Mouse (Mus musculus) heart, embryonic 16.5 days (tissue): ENCODE results near the gene Ccdc32. TPM values are rescaled to one million over a fixed set of nuclear protein-coding genes. Genes with fewer than 3 reads are reported as not detected.

Experiments
- ATAC-seq: fragments of 200-750 bp; cut with Nextera tagmentation; replicated peaks from 2 replicates; pipeline ENCODE4 v1.8.0; 2017; ENCODE audit warnings: moderate number of reproducible peaks; ENCODE audit not compliant: insufficient read depth, low FRiP score; ENCODE audit errors: extremely low read depth
- H3K27ac ChIP-seq: fragments of 300-500 bp; sonication (generic); 2 replicates; pipeline ENCODE4 v1.5.1; 2014; ENCODE audit warnings: mild to moderate bottlenecking, low read length, control low read depth, moderate library complexity
- H3K27me3 ChIP-seq: fragments of 300-500 bp; sonication (generic); 2 replicates; pipeline ENCODE4 v1.6.1; 2014; ENCODE audit warnings: low read length, mixed read lengths; ENCODE audit not compliant: control insufficient read depth, insufficient read depth
- H3K36me3 ChIP-seq: fragments of 300-500 bp; sonication (generic); 2 replicates; pipeline ENCODE4 v1.6.1; 2014; ENCODE audit not compliant: control insufficient read depth, insufficient read depth
- H3K4me1 ChIP-seq: fragments of 300-500 bp; sonication (generic); 2 replicates; pipeline ENCODE4 v1.6.1; 2014; ENCODE audit warnings: low read length, mixed read lengths; ENCODE audit not compliant: control insufficient read depth, insufficient read depth
- H3K4me2 ChIP-seq: fragments of 300-500 bp; sonication (generic); 2 replicates; pipeline ENCODE4 v1.6.1; 2014; ENCODE audit warnings: low read depth, mild to moderate bottlenecking, control low read depth, low read length
- H3K4me3 ChIP-seq: fragments of 300-500 bp; sonication (generic); 2 replicates; pipeline ENCODE4 v1.5.1; 2014; ENCODE audit warnings: mild to moderate bottlenecking, control low read depth, low read length
- H3K9ac ChIP-seq: fragments of 300-500 bp; sonication (generic); 2 replicates; pipeline ENCODE4 v1.6.1; 2014; ENCODE audit warnings: low read length, control low read depth
- H3K9me3 ChIP-seq: fragments of 300-500 bp; sonication (generic); replicated peaks from 2 replicates; pipeline ENCODE4 v1.6.1; 2016; ENCODE audit warnings: low read length; ENCODE audit not compliant: control insufficient read depth
- WGBS: fragments of 180-500 bp; shearing (Covaris S2); extraction: QIAGEN DNeasy Blood & Tissue Kit; methylation state at CpG from one replicate; pipeline ENCODE4 v1.1.7; 2014; 5-methylcytosine and 5-hydroxymethylcytosine counted together
- polyA plus RNA-seq: library from polyadenylated mRNA; unstranded; fragments of >200 nt; fragmentation: Nextera tagmentation; extraction: Ambion mirVana; gene quantifications from 2 replicates; pipeline ENCODE4 v1.2.1, GENCODE M21; 2015

Gene Ccdc32
- 18.6 and 19.6 TPM in 2 replicates for polyA plus RNA-seq

GRCm38 (mm10) chr2:119028941-119029551 is at the start of gene Ccdc32:
Gene Ccdc32 (minus strand): TSS chr2:119029393.
- Histone ChIP-seq H3K27ac (0 out of 2 replicates have a peak within 1 kb of the TSS, but pooled peaks have one; percentile 9), H3K9ac (peak within 1 kb of the TSS; percentile 84), H3K4me1 (peaks cover 11% of the 10 kb centered on the region), H3K4me2 (peak within 1 kb of the TSS; percentile 88), H3K36me3 (peaks cover 6% of the 10 kb centered on the region; the same call in 1 of the 2 replicates), H3K4me3 (peak within 1 kb of the TSS; percentile 87), H3K27me3 (no peaks in the 10 kb centered on the region), H3K9me3 (no peaks in the 10 kb centered on the region)
- peak; percentile 96 for ATAC-seq
- under 1% methylated on average over 28 of the region's 28 CpGs for WGBS

- Histone ChIP-seq H3K36me3 (peaks cover 19% of the 10 kb centered on the region), H3K9me3 (no peaks in the 10 kb centered on the region), H3K4me1 (no peaks in the 10 kb centered on the region), H3K27ac (no peak overlapping the region), H3K9ac (no peak overlapping the region), H3K27me3 (no peaks in the 10 kb centered on the region), H3K4me2 (no peak overlapping the region), H3K4me3 (no peak overlapping the region)
- WGBS = 88% methylated on average over 4 of the region's 4 CpGs
- ATAC-seq = no peak
Observed at GRCm38 (mm10) chr2:119072397-119072796, 43.2 kb upstream of the Ccdc32 start.

GRCm38 (mm10) chr2:119060139-119060538 is 30.9 kb upstream of the Ccdc32 start:
- Histone ChIP-seq H3K4me3 (no peak overlapping the region), H3K4me1 (no peaks in the 10 kb centered on the region)
- 94% methylated on average over 2 of the region's 2 CpGs for WGBS

GRCm38 (mm10) chr2:119050132-119050650 is 21.0 kb upstream of the Ccdc32 start:
- H3K4me1 ChIP-seq = peaks cover 11% of the 10 kb centered on the region
- no peaks in the 10 kb centered on the region for H3K9me3 ChIP-seq
- no peak overlapping the region for H3K9ac ChIP-seq
- no peak overlapping the region for H3K27ac ChIP-seq
- no peak for ATAC-seq
- no peaks in the 10 kb centered on the region for H3K36me3 ChIP-seq
- H3K4me2 ChIP-seq = no peak overlapping the region
- WGBS = 87% methylated on average over 4 of the region's 4 CpGs
- no peak overlapping the region for H3K4me3 ChIP-seq
- no peaks in the 10 kb centered on the region for H3K27me3 ChIP-seq

More at GRCm38 (mm10) chr2:119060139-119060538, 30.9 kb upstream of the Ccdc32 start:
- Histone ChIP-seq H3K27me3 (no peaks in the 10 kb centered on the region), H3K27ac (no peak overlapping the region), H3K4me2 (no peak overlapping the region), H3K36me3 (peaks cover 11% of the 10 kb centered on the region; the same call in 1 of the 2 replicates), H3K9ac (no peak overlapping the region), H3K9me3 (no peaks in the 10 kb centered on the region)
- no peak for ATAC-seq

- no peak for ATAC-seq
- no peak overlapping the region for H3K27ac ChIP-seq
- H3K9ac ChIP-seq = peak overlapping the region; percentile 85
- WGBS = 17% methylated on average over 4 of the region's 4 CpGs
- peaks cover 11% of the 10 kb centered on the region for H3K4me1 ChIP-seq
- H3K4me3 ChIP-seq = peak overlapping the region; percentile 97
- no peaks in the 10 kb centered on the region for H3K9me3 ChIP-seq
- H3K36me3 ChIP-seq = no peaks in the 10 kb centered on the region
- peak overlapping the region; percentile 69 for H3K4me2 ChIP-seq
- no peaks in the 10 kb centered on the region for H3K27me3 ChIP-seq
Observed at GRCm38 (mm10) chr2:119047849-119048248, 18.7 kb upstream of the Ccdc32 start.

GRCm38 (mm10) chr2:119046649-119047611 is 17.7 kb upstream of the Ccdc32 start, which contains the start of gene Knl1:
Gene Knl1 (plus strand): TSS chr2:119047119.
- H3K4me1 ChIP-seq = peaks cover 11% of the 10 kb centered on the region
- peak; percentile 97 for ATAC-seq
- H3K27me3 ChIP-seq = no peaks in the 10 kb centered on the region
- peak within 1 kb of the TSS; percentile 85 for H3K9ac ChIP-seq
- no peaks in the 10 kb centered on the region for H3K36me3 ChIP-seq
- peak within 1 kb of the TSS; percentile 87 for H3K27ac ChIP-seq
- peak within 1 kb of the TSS; percentile 69 for H3K4me2 ChIP-seq
- peak within 1 kb of the TSS; percentile 97 for H3K4me3 ChIP-seq
- under 1% methylated on average over 77 of the region's 77 CpGs for WGBS
- no peaks in the 10 kb centered on the region for H3K9me3 ChIP-seq

GRCm38 (mm10) chr2:119045163-119045562 is 16.0 kb upstream of the Ccdc32 start:
- 58% methylated on average over 2 of the region's 2 CpGs for WGBS
- H3K9ac ChIP-seq = no peak overlapping the region
- no peaks in the 10 kb centered on the region for H3K9me3 ChIP-seq
- no peak overlapping the region for H3K4me2 ChIP-seq
- H3K27me3 ChIP-seq = no peaks in the 10 kb centered on the region
- H3K4me3 ChIP-seq = no peak overlapping the region
- H3K4me1 ChIP-seq = peaks cover 11% of the 10 kb centered on the region
- H3K36me3 ChIP-seq = no peaks in the 10 kb centered on the region
- no peak for ATAC-seq
- H3K27ac ChIP-seq = no peak overlapping the region

GRCm38 (mm10) chr2:119040882-119041281 is 11.7 kb upstream of the Ccdc32 start:
- ATAC-seq = no peak
- no peak overlapping the region for H3K4me3 ChIP-seq
- no peak overlapping the region for H3K9ac ChIP-seq
- WGBS = 42% methylated on average over 4 of the region's 4 CpGs
- H3K4me1 ChIP-seq = peaks cover 2% of the 10 kb centered on the region
- H3K27me3 ChIP-seq = no peaks in the 10 kb centered on the region
- H3K4me2 ChIP-seq = no peak overlapping the region
- H3K27ac ChIP-seq = no peak overlapping the region
- H3K9me3 ChIP-seq = no peaks in the 10 kb centered on the region
- peaks cover 11% of the 10 kb centered on the region; the same call in 1 of the 2 replicates for H3K36me3 ChIP-seq
